Comparison of ENCODE assay signal across 33 mouse cellular contexts in genomic region chr2:172404239-172404638, GRCm38 (mm10). TPM values are rescaled to one million over a fixed set of nuclear protein-coding genes. Genes with fewer than 3 reads are reported as not detected.
"Had no signal": no experiment of that assay in that cellular context is flagged by ENCODE, and none has a peak within 500 bp of the region (broad histone marks: within the 10 kb centered on the region; RNA-seq: fewer than 3 reads in every experiment).

No protein-coding gene starts in this region.

- H3K27me3 ChIP-seq: hindbrain, embryonic 13.5 days; hindbrain, embryonic 15.5 days; intestine, embryonic 15.5 days; liver, embryonic 13.5 days had no signal

- H3K4me3 ChIP-seq: heart, adult 2 months; heart, embryonic 13.5 days; heart, embryonic 15.5 days; hindbrain, embryonic 13.5 days; hindbrain, embryonic 15.5 days; intestine, embryonic 15.5 days; layer of hippocampus, adult 2 months; left cerebral cortex, adult 2 months; limb, embryonic 10.5 days; limb, embryonic 12.5 days; liver, embryonic 13.5 days had no signal

- H3K36me3 ChIP-seq: heart, embryonic 13.5 days; heart, embryonic 15.5 days; hindbrain, embryonic 13.5 days; hindbrain, embryonic 15.5 days; intestine, embryonic 15.5 days; limb, embryonic 10.5 days; limb, embryonic 12.5 days; liver, embryonic 13.5 days had no signal

- DNase-seq: gastrocnemius, postnatal 14 days; gastrocnemius, postnatal 36 days; heart, adult 11 months; heart, adult 2 months; heart, postnatal 14 days; heart, postnatal 36 days; kidney, adult 18-20 months; kidney, adult 8-10 months; kidney, postnatal 10 days; kidney, postnatal 25 days; kidney, postnatal 4 days; liver; liver, embryonic 13.5 days had no signal

- H3K27ac ChIP-seq: heart, adult 2 months; heart, embryonic 13.5 days; heart, embryonic 15.5 days; hindbrain, embryonic 13.5 days; hindbrain, embryonic 15.5 days; hindbrain, postnatal 0 days; intestine, embryonic 15.5 days; layer of hippocampus, adult 2 months; left cerebral cortex, adult 2 months; limb, embryonic 10.5 days; limb, embryonic 12.5 days; liver, embryonic 13.5 days had no signal

- H3K9me3 ChIP-seq: heart, embryonic 13.5 days; heart, embryonic 15.5 days; hindbrain, embryonic 13.5 days; hindbrain, embryonic 15.5 days; intestine, embryonic 15.5 days; limb, embryonic 10.5 days; limb, embryonic 12.5 days; liver, embryonic 13.5 days had no signal

- H3K9ac ChIP-seq: heart, embryonic 13.5 days; heart, embryonic 15.5 days; hindbrain, embryonic 13.5 days; hindbrain, embryonic 15.5 days; intestine, embryonic 15.5 days; limb, embryonic 12.5 days; liver, embryonic 13.5 days had no signal

- ATAC-seq: hindbrain, postnatal 0 days; intestine, embryonic 15.5 days; intestine, postnatal 0 days had no signal

- H3K4me1 ChIP-seq: hindbrain, embryonic 15.5 days; intestine, embryonic 15.5 days; limb, embryonic 10.5 days; limb, embryonic 12.5 days had no signal

- H3K4me2 ChIP-seq: heart, embryonic 11.5 days; heart, embryonic 13.5 days; heart, embryonic 15.5 days; hindbrain, embryonic 13.5 days; hindbrain, embryonic 15.5 days; intestine, embryonic 15.5 days; limb, embryonic 12.5 days; liver, embryonic 11.5 days; liver, embryonic 13.5 days had no signal

RNA-seq across cellular contexts. Expression of gene Gcnt7, which starts 54.2 kb away (rescaled TPM):
- total RNA-seq: gastrocnemius, adult 18-20 months; gastrocnemius, adult 8-10 months; gastrocnemius, postnatal 14 days; gastrocnemius, postnatal 36 days; heart, adult 2 months; heart, postnatal 14 days; heart, postnatal 36 days; hindbrain, postnatal 0 days; layer of hippocampus, adult 2 months; layer of hippocampus, postnatal 10 days; layer of hippocampus, postnatal 25 days; left cerebral cortex, adult 2 months; left cerebral cortex, postnatal 14 days; left cerebral cortex, postnatal 36 days had no signal
- polyA plus RNA-seq: gonadal fat pad, adult 2 months; heart, adult 2 months had no signal
